In the genomic region with DNA sequence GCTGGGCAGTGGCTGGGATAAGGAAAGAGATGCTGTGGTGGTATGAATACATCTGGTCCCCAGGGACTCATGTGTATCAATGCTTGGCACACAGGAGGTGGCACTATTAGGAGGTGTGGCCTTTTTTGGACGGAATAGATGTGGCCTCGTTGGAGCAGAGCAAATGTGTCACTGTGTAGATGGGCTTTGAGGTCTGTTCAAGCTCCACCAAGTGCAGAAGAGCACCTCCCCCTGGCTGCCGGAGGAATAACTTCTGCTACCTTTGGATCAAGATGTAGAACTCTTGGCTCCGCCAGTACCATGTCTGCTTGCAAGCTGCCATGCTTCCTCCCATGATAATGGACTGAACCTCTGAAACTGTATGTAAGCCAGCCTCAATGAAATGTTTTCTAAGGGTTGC, we compare ENCODE assay signal across 15 mouse cellular contexts. TPM values are rescaled to one million over a fixed set of nuclear protein-coding genes. Genes with fewer than 3 reads are reported as not detected.
DNase-seq lines count a peak whose midpoint lies in the region; ATAC-seq and TF ChIP-seq lines count a peak whose summit lies in the region.
"Had no signal": no experiment of that assay in that cellular context is flagged by ENCODE, and none has a peak within 500 bp of the region (broad histone marks: within the 10 kb centered on the region; RNA-seq: fewer than 3 reads in every experiment).

No protein-coding gene starts in this region.

- H3K4me3 ChIP-seq in liver, postnatal 0 days (ENCODE audit: low read depth, low read length) = no peak overlapping the region
- H3K4me3 ChIP-seq in liver, embryonic 11.5 days (ENCODE audit: low read depth, low read length) = no peak overlapping the region
- H3K4me3 ChIP-seq: forebrain, embryonic 12.5 days had no signal

- no peak for TF ChIP-seq EP300 in liver, postnatal 0 days (IDR thresholded peaks at IDR 0.05; ENCODE audit: low read depth)

- H3K9me3 ChIP-seq in liver, postnatal 0 days (ENCODE audit: low read length) = no peaks in the 10 kb centered on the region
- no peaks in the 10 kb centered on the region for H3K9me3 ChIP-seq in liver, embryonic 11.5 days (ENCODE audit: control insufficient read depth, low read length)
- H3K9me3 ChIP-seq: forebrain, embryonic 12.5 days had no signal

- H3K4me2 ChIP-seq in liver, postnatal 0 days (ENCODE audit: low read depth, low read length) = no peak overlapping the region
- H3K4me2 ChIP-seq in liver, embryonic 11.5 days = no peak overlapping the region
- H3K4me2 ChIP-seq: forebrain, embryonic 12.5 days had no signal

- no peak overlapping the region for H3K27ac ChIP-seq in liver, postnatal 0 days (ENCODE audit: low read depth)
- no peak overlapping the region for H3K27ac ChIP-seq in liver, embryonic 11.5 days (ENCODE audit: low read depth, low read length)
- H3K27ac ChIP-seq: forebrain, embryonic 12.5 days had no signal

- WGBS in liver, postnatal 0 days (ENCODE audit: insufficient replicate concordance) = 60% methylated on average over 4 of the region's 4 CpGs
- WGBS in liver, embryonic 11.5 days = 67% methylated on average over 4 of the region's 4 CpGs

- H3K4me1 ChIP-seq in liver, postnatal 0 days (ENCODE audit: insufficient read depth) = peaks cover 49% of the 10 kb centered on the region
- peaks cover 21% of the 10 kb centered on the region for H3K4me1 ChIP-seq in liver, embryonic 11.5 days (replicated peaks; ENCODE audit: control insufficient read depth, insufficient read depth, low read length)

- TF ChIP-seq CTCF in liver, postnatal 0 days (IDR thresholded peaks at IDR 0.05; ENCODE audit: low read depth) = peak; percentile 48

- DNase-seq in cerebellum, adult 9-11 months = peak; percentile 58
- no peak for DNase-seq in cerebellum, adult 8-10 months
- DNase-seq in liver, postnatal 0 days = no peak
- no peak for DNase-seq in liver, embryonic 11.5 days (ENCODE audit: low spot score)
- DNase-seq in 416B (ENCODE audit: low read depth) (peak; percentile 32), R1 (ENCODE audit: low read depth, low spot score) (peak; percentile 53), adipocyte (ENCODE audit: low spot score) (no peak)
- DNase-seq: heart, postnatal 4 days; kidney, adult 18-20 months had no signal

- no peaks in the 10 kb centered on the region for H3K27me3 ChIP-seq in liver, postnatal 0 days (ENCODE audit: insufficient read depth, low read length)
- H3K27me3 ChIP-seq in liver, embryonic 11.5 days (replicated peaks; ENCODE audit: control insufficient read depth, insufficient read depth, low read length) = no peaks in the 10 kb centered on the region

- H3K36me3 ChIP-seq in liver, postnatal 0 days (replicated peaks; ENCODE audit: insufficient read depth, low read length) = no peaks in the 10 kb centered on the region
- no peaks in the 10 kb centered on the region for H3K36me3 ChIP-seq in liver, embryonic 11.5 days (ENCODE audit: control insufficient read depth, insufficient read depth, low read length)
- H3K36me3 ChIP-seq: forebrain, embryonic 12.5 days had no signal

- no peak for ATAC-seq in liver, postnatal 0 days
- ATAC-seq in liver, embryonic 11.5 days (replicated peaks; ENCODE audit: low FRiP score) = no peak
- ATAC-seq in megakaryocyte, adult 5-6 weeks (ENCODE audit: poor library complexity, severe bottlenecking) = no peak
- ATAC-seq: activated CD4-positive, CD25-positive, alpha-beta regulatory T cell, adult 4 months had no signal

- H3K9ac ChIP-seq in liver, postnatal 0 days (replicated peaks) = no peak overlapping the region
- H3K9ac ChIP-seq in liver, embryonic 11.5 days (ENCODE audit: low read depth, low read length) = no peak overlapping the region
- H3K9ac ChIP-seq: forebrain, embryonic 12.5 days had no signal

RNA-seq across cellular contexts. Expression of gene Pdxk, which starts 3.0 kb away (rescaled TPM):
- 10.1 and 11.0 TPM in 2 replicates for polyA plus RNA-seq in liver, postnatal 0 days (2015; fragmentation: Nextera tagmentation; extraction: Ambion mirVana)
- 10.6 and 11.3 TPM in 2 replicates for polyA plus RNA-seq in liver, embryonic 11.5 days (2014; fragmentation: Nextera tagmentation; extraction: Ambion mirVana)
- 21.7 and 23.0 TPM in 2 replicates for total RNA-seq in megakaryocyte, adult 5-6 weeks (2015)
- total RNA-seq in megakaryocyte, adult 5-6 weeks (2017) = 16.5 and 19.6 TPM in 2 replicates

RNA-seq across cellular contexts. Expression of gene Cstb, which starts 36.3 kb away (rescaled TPM):
- 177 and 187 TPM in 2 replicates for polyA plus RNA-seq in liver, postnatal 0 days (2015; fragmentation: Nextera tagmentation; extraction: Ambion mirVana)
- 134 and 148 TPM in 2 replicates for polyA plus RNA-seq in liver, embryonic 11.5 days (2014; fragmentation: Nextera tagmentation; extraction: Ambion mirVana)
- total RNA-seq in megakaryocyte, adult 5-6 weeks (2015) = 122 and 148 TPM in 2 replicates
- 119 and 125 TPM in 2 replicates for total RNA-seq in megakaryocyte, adult 5-6 weeks (2017)

RNA-seq across cellular contexts. Expression of gene Rrp1, which starts 48.9 kb away (rescaled TPM):
- 93.5 and 95.5 TPM in 2 replicates for polyA plus RNA-seq in liver, postnatal 0 days (2015; fragmentation: Nextera tagmentation; extraction: Ambion mirVana)
- polyA plus RNA-seq in liver, embryonic 11.5 days (2014; fragmentation: Nextera tagmentation; extraction: Ambion mirVana) = 277 and 293 TPM in 2 replicates
- 32.9 and 38.3 TPM in 2 replicates for total RNA-seq in megakaryocyte, adult 5-6 weeks (2015)
- 173 and 213 TPM in 2 replicates for total RNA-seq in megakaryocyte, adult 5-6 weeks (2017)

RNA-seq across cellular contexts. Expression of gene Olfr1358, which starts 55.5 kb away (rescaled TPM):
- polyA plus RNA-seq in liver, postnatal 0 days (2015; fragmentation: Nextera tagmentation; extraction: Ambion mirVana) = 0.09 TPM in 1 of 2 replicates, not detected in the other
- polyA plus RNA-seq in liver, embryonic 11.5 days (2014; fragmentation: Nextera tagmentation; extraction: Ambion mirVana) = not detected in 2 replicates
- total RNA-seq in megakaryocyte, adult 5-6 weeks (2015) = not detected in 2 replicates
- total RNA-seq in megakaryocyte, adult 5-6 weeks (2017) = not detected in 2 replicates
- total RNA-seq: gastrocnemius, postnatal 4 days; heart, postnatal 4 days; megakaryocyte-erythroid progenitor cell, adult 5-6 weeks had no signal
- polyA plus RNA-seq: activated CD4-positive, CD25-positive, alpha-beta regulatory T cell, adult 4 months; forebrain, embryonic 12.5 days; limb, embryonic 11.5 days had no signal

Comparison
In these comparisons a context has a peak if more than half of its experiments do, and no peak if none do; other contexts are left out.
1. DNase-seq: peak in cerebellum, adult 9-11 months (single experiment), 416B (single experiment) and R1 (single experiment); none in cerebellum, adult 8-10 months (single experiment), liver, postnatal 0 days (single experiment), liver, embryonic 11.5 days (single experiment) and adipocyte (single experiment).